Mouse (Mus musculus) G1E (cell line): ENCODE data around the gene St14.
"Not testable (repeated sequence)": the region's sequence is repeated elsewhere in the genome, so short reads cannot be mapped to it uniquely, and the experiment has no call there.

Experiments used
- CTCF ChIP-seq: IDR thresholded peaks from 2 replicates; pipeline ENCODE4 v1.5.1; 2012; ENCODE audit warnings: low read depth, low read length, inconsistent platforms, mixed read lengths
- GATA1 ChIP-seq: IDR thresholded peaks from 2 replicates; pipeline ENCODE4 v1.6.1; 2012; ENCODE audit warnings: borderline replicate concordance, low read length, inconsistent platforms, mixed read lengths
- GATA2 ChIP-seq: IDR thresholded peaks from 2 replicates; pipeline ENCODE4 v1.6.1; 2012; ENCODE audit warnings: low read depth, low read length, inconsistent platforms, borderline replicate concordance
- POLR2AphosphoS5 ChIP-seq: IDR thresholded peaks from 2 replicates; pipeline ENCODE4 v1.6.1; 2012; ENCODE audit warnings: low read depth, low read length, inconsistent platforms; ENCODE audit not compliant: insufficient replicate concordance
- TAL1 ChIP-seq: conservative IDR thresholded peaks from 2 replicates; pipeline ENCODE4 v1.6.1; 2012; ENCODE audit warnings: low read depth, low read length, inconsistent platforms, mixed read lengths

DNA sequence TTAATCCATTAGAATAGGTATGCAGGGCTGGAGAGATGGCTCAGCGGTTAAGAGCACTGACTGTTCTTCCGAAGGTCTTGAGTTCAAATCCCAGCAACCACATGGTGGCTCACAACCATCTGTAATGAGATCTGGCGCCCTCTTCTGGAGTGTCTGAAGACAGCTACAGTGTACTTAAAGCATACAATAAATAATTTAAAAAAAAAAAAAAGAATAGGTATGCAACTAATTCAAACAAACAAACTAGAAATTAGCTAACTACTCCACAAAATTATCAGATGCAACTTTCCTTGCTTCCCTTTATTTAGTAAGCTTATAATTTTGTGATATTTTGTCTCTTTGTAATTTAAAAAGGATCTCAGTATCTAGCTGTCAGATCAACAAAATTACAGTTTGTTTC, 33.9 kb upstream of the St14 start:
- not testable (repeated sequence) for TF ChIP-seq POLR2AphosphoS5, CTCF, TAL1, GATA1, GATA2
